Mouse (Mus musculus): Measurements from ENCODE around the gene Tamm41. TPM values are rescaled to one million over a fixed set of nuclear protein-coding genes. Genes with fewer than 3 reads are reported as not detected.

Gene Tamm41
- total RNA-seq, 1 experiment = 35.7 TPM

- no peaks in the 10 kb centered on the region for H3K9me3 ChIP-seq (ENCODE audit: control insufficient read depth, insufficient read depth, low read depth, low read length)
- DNase-seq (ENCODE audit: low read depth, low spot score) = peak; percentile 57
- TF ChIP-seq ZC3H11A (IDR thresholded peaks at IDR 0.05; ENCODE audit: borderline replicate concordance, low read depth, low read length) (peak; percentile 57; the same call in 1 of the 2 replicates), HCFC1 (IDR thresholded peaks at IDR 0.05; ENCODE audit: borderline replicate concordance, insufficient read depth, low read length) (no peak; the same call in 1 of the 2 replicates)
- in situ Hi-C loops (cut with MboI; ENCODE audit: low sequenced_read_pairs in 2 of 2, unreplicated experiment in 2 of 2) = no loop called here
- no peaks in the 10 kb centered on the region for H3K4me1 ChIP-seq (ENCODE audit: control insufficient read depth in 2 of 2, insufficient read depth in 2 of 2, low read length in 2 of 2, poor library complexity in 1 of 2)
- no peak overlapping the region for H3K4me3 ChIP-seq (ENCODE audit: insufficient read depth in 1 of 2, low read depth in 1 of 2, low read length in 2 of 2, poor library complexity in 1 of 2, severe bottlenecking in 1 of 2)
- H3K9ac ChIP-seq (ENCODE audit: insufficient read depth, low read depth, low read length, poor library complexity, severe bottlenecking) = no peak overlapping the region
- no peak overlapping the region for H3K27ac ChIP-seq (ENCODE audit: insufficient read depth, low read depth, low read length, poor library complexity, severe bottlenecking)
- no peaks in the 10 kb centered on the region for H3K36me3 ChIP-seq (ENCODE audit: control insufficient read depth, insufficient read depth, low read length, poor library complexity, severe bottlenecking)
Measured at GRCm38 (mm10) chr6:115065411-115066241, 27.9 kb upstream of the Tamm41 start.

GRCm38 (mm10) chr6:115062605-115063350 lies 25.1 kb upstream of the Tamm41 start:
- TF ChIP-seq MAFK (IDR thresholded peaks at IDR 0.05; ENCODE audit: insufficient read depth, low read depth, low read length) (no peak), CHD2 (IDR thresholded peaks at IDR 0.05; ENCODE audit: low read depth, low read length) (no peak), HCFC1 (IDR thresholded peaks at IDR 0.05; ENCODE audit: borderline replicate concordance, insufficient read depth, low read length) (no peak), ZNF384 (IDR thresholded peaks at IDR 0.05; ENCODE audit: low read depth, low read length) (no peak), ZC3H11A (IDR thresholded peaks at IDR 0.05; ENCODE audit: borderline replicate concordance, low read depth, low read length) (no peak)
- DNase-seq (ENCODE audit: low read depth, low spot score) = no peak
- no peaks in the 10 kb centered on the region for H3K4me1 ChIP-seq (ENCODE audit: control insufficient read depth in 2 of 2, insufficient read depth in 2 of 2, low read length in 2 of 2, poor library complexity in 1 of 2)
- H3K4me3 ChIP-seq (ENCODE audit: insufficient read depth in 1 of 2, low read depth in 1 of 2, low read length in 2 of 2, poor library complexity in 1 of 2, severe bottlenecking in 1 of 2) = no peak overlapping the region
- H3K9me3 ChIP-seq (ENCODE audit: control insufficient read depth, insufficient read depth, low read depth, low read length) = no peaks in the 10 kb centered on the region
- no peak overlapping the region for H3K9ac ChIP-seq (ENCODE audit: insufficient read depth, low read depth, low read length, poor library complexity, severe bottlenecking)
- in situ Hi-C loops (cut with MboI; ENCODE audit: low sequenced_read_pairs in 2 of 2, unreplicated experiment in 2 of 2) = no loop called here
- H3K27ac ChIP-seq (ENCODE audit: insufficient read depth, low read depth, low read length, poor library complexity, severe bottlenecking) = no peak overlapping the region
- H3K36me3 ChIP-seq (ENCODE audit: control insufficient read depth, insufficient read depth, low read length, poor library complexity, severe bottlenecking) = no peaks in the 10 kb centered on the region

GRCm38 (mm10) chr6:115059227-115059626 lies 21.6 kb upstream of the Tamm41 start:
- TF ChIP-seq CHD2 (IDR thresholded peaks at IDR 0.05; ENCODE audit: low read depth, low read length) (no peak), HCFC1 (IDR thresholded peaks at IDR 0.05; ENCODE audit: borderline replicate concordance, insufficient read depth, low read length) (no peak), ZNF384 (IDR thresholded peaks at IDR 0.05; ENCODE audit: low read depth, low read length) (no peak), MAFK (IDR thresholded peaks at IDR 0.05; ENCODE audit: insufficient read depth, low read depth, low read length) (no peak), ZC3H11A (IDR thresholded peaks at IDR 0.05; ENCODE audit: borderline replicate concordance, low read depth, low read length) (no peak)

GRCm38 (mm10) chr6:115056699-115057098 lies 19.0 kb upstream of the Tamm41 start:
- TF ChIP-seq ZC3H11A (IDR thresholded peaks at IDR 0.05; ENCODE audit: borderline replicate concordance, low read depth, low read length) (no peak), CHD2 (IDR thresholded peaks at IDR 0.05; ENCODE audit: low read depth, low read length) (no peak)
- Histone ChIP-seq H3K9ac (ENCODE audit: insufficient read depth, low read depth, low read length, poor library complexity, severe bottlenecking) (no peak overlapping the region), H3K4me3 (ENCODE audit: insufficient read depth in 1 of 2, low read depth in 1 of 2, low read length in 2 of 2, poor library complexity in 1 of 2, severe bottlenecking in 1 of 2) (no peak overlapping the region), H3K4me1 (ENCODE audit: control insufficient read depth in 2 of 2, insufficient read depth in 2 of 2, low read length in 2 of 2, poor library complexity in 1 of 2) (no peaks in the 10 kb centered on the region), H3K9me3 (ENCODE audit: control insufficient read depth, insufficient read depth, low read depth, low read length) (no peaks in the 10 kb centered on the region), H3K36me3 (ENCODE audit: control insufficient read depth, insufficient read depth, low read length, poor library complexity, severe bottlenecking) (no peaks in the 10 kb centered on the region), H3K27ac (ENCODE audit: insufficient read depth, low read depth, low read length, poor library complexity, severe bottlenecking) (no peak overlapping the region)
- in situ Hi-C loops (cut with MboI; ENCODE audit: low sequenced_read_pairs in 2 of 2, unreplicated experiment in 2 of 2) = no loop called here
- no peak for DNase-seq (ENCODE audit: low read depth, low spot score)

More at GRCm38 (mm10) chr6:115059227-115059626, 21.6 kb upstream of the Tamm41 start:
- no peak overlapping the region for H3K4me3 ChIP-seq (ENCODE audit: insufficient read depth in 1 of 2, low read depth in 1 of 2, low read length in 2 of 2, poor library complexity in 1 of 2, severe bottlenecking in 1 of 2)
- no peak for DNase-seq (ENCODE audit: low read depth, low spot score)
- H3K4me1 ChIP-seq (ENCODE audit: control insufficient read depth in 2 of 2, insufficient read depth in 2 of 2, low read length in 2 of 2, poor library complexity in 1 of 2) = no peaks in the 10 kb centered on the region
- no peak overlapping the region for H3K27ac ChIP-seq (ENCODE audit: insufficient read depth, low read depth, low read length, poor library complexity, severe bottlenecking)
- no peak overlapping the region for H3K9ac ChIP-seq (ENCODE audit: insufficient read depth, low read depth, low read length, poor library complexity, severe bottlenecking)
- no peaks in the 10 kb centered on the region for H3K9me3 ChIP-seq (ENCODE audit: control insufficient read depth, insufficient read depth, low read depth, low read length)
- in situ Hi-C loops (cut with MboI; ENCODE audit: low sequenced_read_pairs in 2 of 2, unreplicated experiment in 2 of 2) = no loop called here
- no peaks in the 10 kb centered on the region for H3K36me3 ChIP-seq (ENCODE audit: control insufficient read depth, insufficient read depth, low read length, poor library complexity, severe bottlenecking)
